Mouse (Mus musculus) heart, postnatal 0 days (tissue): Measurements from ENCODE around the gene Slc1a3.

Experiments
- CTCF ChIP-seq: IDR thresholded peaks from 2 replicates; pipeline ENCODE4 v1.5.1; 2016; ENCODE audit warnings: antibody characterized with exemption, control low read depth, low read depth
- EP300 ChIP-seq: IDR thresholded peaks from 2 replicates; pipeline ENCODE4 v1.6.1; 2016; ENCODE audit warnings: antibody characterized with exemption, low read depth

- TF ChIP-seq EP300: no peak
- no peak for TF ChIP-seq CTCF
Measured at GRCm38 (mm10) chr15:8706178-8706577, 4.4 kb downstream of the Slc1a3 start.
